9 mouse cellular contexts compared by ENCODE assay signal in genomic region chr2:84634934-84635482, GRCm38 (mm10). TPM values are rescaled to one million over a fixed set of nuclear protein-coding genes. Genes with fewer than 3 reads are reported as not detected.
DNase-seq lines count a peak whose midpoint lies in the region; ATAC-seq and TF ChIP-seq lines count a peak whose summit lies in the region.
"Had no signal": no experiment of that assay in that cellular context is flagged by ENCODE, and none has a peak within 500 bp of the region (broad histone marks: within the 10 kb centered on the region; RNA-seq: fewer than 3 reads in every experiment).

No protein-coding gene starts in this region.

- H3K4me2 ChIP-seq in lung, embryonic 14.5 days: peak overlapping the region; percentile 57
- peak overlapping the region; percentile 43 for H3K4me2 ChIP-seq in embryonic facial prominence, embryonic 14.5 days (ENCODE audit: low read depth, low read length)
- H3K4me2 ChIP-seq in midbrain, postnatal 0 days (ENCODE audit: low read depth, low read length, poor library complexity, severe bottlenecking): peak overlapping the region; percentile 5; the same call in 1 of the 2 replicates

- no peak for ATAC-seq in lung, embryonic 14.5 days (ENCODE audit: insufficient read depth)
- ATAC-seq in embryonic facial prominence, embryonic 14.5 days (ENCODE audit: low read depth): peak; percentile 35; the same call in 1 of the 2 replicates
- 0 out of 2 replicates have a peak, but pooled peaks have one; percentile 20 for ATAC-seq in midbrain, postnatal 0 days (ENCODE audit: low FRiP score)

- DNase-seq in lung, embryonic 14.5 days: peak; percentile 66
- no peak for DNase-seq in lung, postnatal 14 days
- peak; percentile 74 for DNase-seq in embryonic facial prominence, embryonic 14.5 days (ENCODE audit: low spot score)
- no peak for DNase-seq in limb, embryonic 10.5 days (ENCODE audit: low spot score)
- DNase-seq in midbrain, postnatal 0 days (ENCODE audit: low spot score): peak; percentile 30
- DNase-seq in T-cell, adult 2 months (ENCODE audit: low spot score): no peak
- DNase-seq in thymus, adult 18-20 months: no peak
- no peak for DNase-seq in spleen, postnatal 4 days (ENCODE audit: low spot score in 2 of 2)

- peak overlapping the region; percentile 50 for H3K9ac ChIP-seq in lung, embryonic 14.5 days
- peak overlapping the region; percentile 36; the same call in 1 of the 2 replicates for H3K9ac ChIP-seq in embryonic facial prominence, embryonic 14.5 days (ENCODE audit: low read depth, low read length)
- H3K9ac ChIP-seq in midbrain, postnatal 0 days (replicated peaks; ENCODE audit: low read length, poor library complexity, severe bottlenecking): no peak overlapping the region

- 16% methylated on average over 4 of the region's 4 CpGs for WGBS in lung, embryonic 14.5 days
- 20% methylated on average over 4 of the region's 4 CpGs for WGBS in embryonic facial prominence, embryonic 14.5 days
- 13% methylated on average over 4 of the region's 4 CpGs for WGBS in limb, embryonic 10.5 days
- WGBS in midbrain, postnatal 0 days: 20% methylated on average over 4 of the region's 4 CpGs

- no peaks in the 10 kb centered on the region for H3K27me3 ChIP-seq in lung, embryonic 14.5 days (ENCODE audit: insufficient read depth, low read length)
- no peaks in the 10 kb centered on the region for H3K27me3 ChIP-seq in embryonic facial prominence, embryonic 14.5 days (replicated peaks; ENCODE audit: control insufficient read depth, insufficient read depth, low read length)
- no peaks in the 10 kb centered on the region for H3K27me3 ChIP-seq in limb, embryonic 10.5 days (ENCODE audit: low read depth, poor library complexity, severe bottlenecking)
- H3K27me3 ChIP-seq in midbrain, postnatal 0 days (ENCODE audit: insufficient read depth, low read length): no peaks in the 10 kb centered on the region

- H3K27ac ChIP-seq in lung, embryonic 14.5 days (ENCODE audit: low read depth): peak overlapping the region; percentile 98
- H3K27ac ChIP-seq in embryonic facial prominence, embryonic 14.5 days (replicated peaks; ENCODE audit: low read depth, low read length): peak overlapping the region; percentile 94
- H3K27ac ChIP-seq in limb, embryonic 10.5 days: peak overlapping the region; percentile 85
- peak overlapping the region; percentile 80 for H3K27ac ChIP-seq in midbrain, postnatal 0 days (ENCODE audit: low read depth, low read length)
- H3K27ac ChIP-seq: macrophage had no signal

- H3K36me3 ChIP-seq in lung, embryonic 14.5 days (ENCODE audit: insufficient read depth): 0 out of 2 replicates have a peak, but pooled peaks cover 2% of the 10 kb centered on the region
- H3K36me3 ChIP-seq in embryonic facial prominence, embryonic 14.5 days (ENCODE audit: control insufficient read depth, insufficient read depth, low read length): no peaks in the 10 kb centered on the region
- H3K36me3 ChIP-seq in limb, embryonic 10.5 days: no peaks in the 10 kb centered on the region; the same call in 1 of the 2 replicates
- H3K36me3 ChIP-seq in midbrain, postnatal 0 days (ENCODE audit: insufficient read depth, low read length): no peaks in the 10 kb centered on the region

- no peak for TF ChIP-seq CTCF in lung, embryonic 14.5 days (IDR thresholded peaks at IDR 0.05; ENCODE audit: low read depth)
- TF ChIP-seq CTCF in midbrain, postnatal 0 days (IDR thresholded peaks at IDR 0.05): no peak

- H3K4me3 ChIP-seq in lung, embryonic 14.5 days (ENCODE audit: low read depth, low read length): peak overlapping the region; percentile 17; the same call in 1 of the 2 replicates
- H3K4me3 ChIP-seq in embryonic facial prominence, embryonic 14.5 days (ENCODE audit: low read depth, low read length): no peak overlapping the region
- H3K4me3 ChIP-seq in limb, embryonic 10.5 days: peak overlapping the region; percentile 22; the same call in 1 of the 2 replicates
- H3K4me3 ChIP-seq in midbrain, postnatal 0 days (ENCODE audit: low read depth, low read length): no peak overlapping the region

- peaks cover 52% of the 10 kb centered on the region for H3K4me1 ChIP-seq in lung, embryonic 14.5 days (ENCODE audit: insufficient read depth)
- H3K4me1 ChIP-seq in embryonic facial prominence, embryonic 14.5 days (ENCODE audit: control insufficient read depth, insufficient read depth, low read length): peaks cover 61% of the 10 kb centered on the region
- H3K4me1 ChIP-seq in limb, embryonic 10.5 days: peaks cover 60% of the 10 kb centered on the region
- 0 out of 2 replicates have a peak, but pooled peaks cover 7% of the 10 kb centered on the region for H3K4me1 ChIP-seq in midbrain, postnatal 0 days (ENCODE audit: insufficient read depth, low read length)

- no peaks in the 10 kb centered on the region for H3K9me3 ChIP-seq in lung, embryonic 14.5 days (ENCODE audit: low read depth, low read length)
- no peaks in the 10 kb centered on the region for H3K9me3 ChIP-seq in embryonic facial prominence, embryonic 14.5 days (ENCODE audit: control insufficient read depth, low read length)
- no peaks in the 10 kb centered on the region for H3K9me3 ChIP-seq in limb, embryonic 10.5 days (replicated peaks)
- H3K9me3 ChIP-seq in midbrain, postnatal 0 days (ENCODE audit: low read length): no peaks in the 10 kb centered on the region

RNA-seq across cellular contexts. Expression of gene Ctnnd1, which starts 15.6 kb away (rescaled TPM):
- 59.9 and 63.3 TPM in 2 replicates for polyA plus RNA-seq in lung, embryonic 14.5 days (2014; fragmentation: Nextera tagmentation; extraction: Ambion mirVana)
- 48.9 and 49.0 TPM in 2 replicates for polyA plus RNA-seq in embryonic facial prominence, embryonic 14.5 days (2014; fragmentation: Nextera tagmentation; extraction: Ambion mirVana)
- 38.2 and 40.0 TPM in 2 replicates for polyA plus RNA-seq in limb, embryonic 10.5 days (2016; fragmentation: Nextera tagmentation; extraction: Ambion mirVana)
- total RNA-seq in midbrain, postnatal 0 days (2014; rRNA removed): 81.1 and 82.9 TPM in 2 replicates
- 13.7 and 15.8 TPM in 2 replicates for polyA plus RNA-seq in midbrain, postnatal 0 days (2015; fragmentation: Nextera tagmentation; extraction: Ambion mirVana)

RNA-seq across cellular contexts. Expression of gene Btbd18, which starts 23.9 kb away (rescaled TPM):
- 0.22 and 0.39 TPM in 2 replicates for polyA plus RNA-seq in lung, embryonic 14.5 days (2014; fragmentation: Nextera tagmentation; extraction: Ambion mirVana)
- 0.14 TPM in 1 of 2 replicates, not detected in the other for polyA plus RNA-seq in embryonic facial prominence, embryonic 14.5 days (2014; fragmentation: Nextera tagmentation; extraction: Ambion mirVana)
- polyA plus RNA-seq in limb, embryonic 10.5 days (2016; fragmentation: Nextera tagmentation; extraction: Ambion mirVana): 0.20 and 0.58 TPM in 2 replicates
- total RNA-seq in midbrain, postnatal 0 days (2014; rRNA removed): not detected in 2 replicates
- polyA plus RNA-seq in midbrain, postnatal 0 days (2015; fragmentation: Nextera tagmentation; extraction: Ambion mirVana): 0.27 and 0.35 TPM in 2 replicates
- polyA plus RNA-seq: macrophage had no signal

RNA-seq across cellular contexts. Expression of gene Selenoh, which starts 35.6 kb away (rescaled TPM):
- polyA plus RNA-seq in lung, embryonic 14.5 days (2014; fragmentation: Nextera tagmentation; extraction: Ambion mirVana): 419 and 427 TPM in 2 replicates
- polyA plus RNA-seq in embryonic facial prominence, embryonic 14.5 days (2014; fragmentation: Nextera tagmentation; extraction: Ambion mirVana): 237 and 272 TPM in 2 replicates
- polyA plus RNA-seq in limb, embryonic 10.5 days (2016; fragmentation: Nextera tagmentation; extraction: Ambion mirVana): 507 and 566 TPM in 2 replicates
- 180 and 269 TPM in 2 replicates for total RNA-seq in midbrain, postnatal 0 days (2014; rRNA removed)
- polyA plus RNA-seq in midbrain, postnatal 0 days (2015; fragmentation: Nextera tagmentation; extraction: Ambion mirVana): 210 and 211 TPM in 2 replicates

RNA-seq across cellular contexts. Expression of gene Gm28635, which starts 42.8 kb away (rescaled TPM):
- polyA plus RNA-seq in lung, embryonic 14.5 days (2014; fragmentation: Nextera tagmentation; extraction: Ambion mirVana): not detected in 2 replicates
- not detected in 2 replicates for polyA plus RNA-seq in embryonic facial prominence, embryonic 14.5 days (2014; fragmentation: Nextera tagmentation; extraction: Ambion mirVana)
- not detected in 2 replicates for polyA plus RNA-seq in limb, embryonic 10.5 days (2016; fragmentation: Nextera tagmentation; extraction: Ambion mirVana)
- total RNA-seq in midbrain, postnatal 0 days (2014; rRNA removed): not detected in 2 replicates
- polyA plus RNA-seq in midbrain, postnatal 0 days (2015; fragmentation: Nextera tagmentation; extraction: Ambion mirVana): not detected in 2 replicates
- polyA plus RNA-seq: macrophage had no signal

RNA-seq across cellular contexts. Expression of gene Med19, which starts 43.2 kb away (rescaled TPM):
- polyA plus RNA-seq in lung, embryonic 14.5 days (2014; fragmentation: Nextera tagmentation; extraction: Ambion mirVana): 44.8 and 45.4 TPM in 2 replicates
- polyA plus RNA-seq in embryonic facial prominence, embryonic 14.5 days (2014; fragmentation: Nextera tagmentation; extraction: Ambion mirVana): 28.4 and 28.8 TPM in 2 replicates
- 41.1 and 43.4 TPM in 2 replicates for polyA plus RNA-seq in limb, embryonic 10.5 days (2016; fragmentation: Nextera tagmentation; extraction: Ambion mirVana)
- 43.0 and 45.3 TPM in 2 replicates for total RNA-seq in midbrain, postnatal 0 days (2014; rRNA removed)
- 47.4 and 49.5 TPM in 2 replicates for polyA plus RNA-seq in midbrain, postnatal 0 days (2015; fragmentation: Nextera tagmentation; extraction: Ambion mirVana)

Comparison
In these comparisons a context has a peak if more than half of its experiments do, and no peak if none do; other contexts are left out.
1. DNase-seq: peak in lung, embryonic 14.5 days (single experiment), embryonic facial prominence, embryonic 14.5 days (single experiment) and midbrain, postnatal 0 days (single experiment); none in lung, postnatal 14 days (single experiment), limb, embryonic 10.5 days (single experiment), T-cell, adult 2 months (single experiment), thymus, adult 18-20 months (0 of 2) and spleen, postnatal 4 days (0 of 2).
2. H3K4me2 ChIP-seq: peak in every context shown above with its lines; median percentile 57 in lung, embryonic 14.5 days; 43 in embryonic facial prominence, embryonic 14.5 days; 5 in midbrain, postnatal 0 days.
3. H3K4me3 ChIP-seq: peak in lung, embryonic 14.5 days (single experiment) and limb, embryonic 10.5 days (single experiment); none in embryonic facial prominence, embryonic 14.5 days (single experiment) and midbrain, postnatal 0 days (single experiment).
4. Peak in every context shown above with its lines, with median percentiles within 50 percentile points of each other: H3K27ac ChIP-seq.